Mouse (Mus musculus) bone marrow, adult 2 months (tissue): ENCODE data around the gene Rassf8. TPM values are rescaled to one million over a fixed set of nuclear protein-coding genes. Genes with fewer than 3 reads are reported as not detected.

ENCODE experiments used
- H3K27ac ChIP-seq: fragments of 200-500 bp; 2 replicates; pipeline ENCODE4 v1.5.1; 2012; ENCODE audit warnings: low read depth, mild to moderate bottlenecking, control low read depth, inconsistent platforms, low read length; ENCODE audit not compliant: control insufficient read depth, poor library complexity, insufficient read depth
- H3K4me1 ChIP-seq: fragments of 200-500 bp; 2 replicates; pipeline ENCODE4 v1.6.1; 2011; ENCODE audit warnings: low read length; ENCODE audit not compliant: control insufficient read depth, insufficient read depth
- H3K4me3 ChIP-seq: fragments of 200-500 bp; replicated peaks from 2 replicates; pipeline ENCODE3; 2011; ENCODE audit warnings: mild to moderate bottlenecking, low read depth, low read length, control low read depth; ENCODE audit not compliant: control insufficient read depth
- CTCF ChIP-seq: fragments of 200-500 bp; IDR thresholded peaks from 2 replicates; pipeline ENCODE4 v1.5.1; 2011; ENCODE audit warnings: low read length, control low read depth; ENCODE audit not compliant: control insufficient read depth, insufficient read depth
- POLR2A ChIP-seq: fragments of 200-500 bp; IDR thresholded peaks from 2 replicates; pipeline ENCODE4 v1.6.1; 2011; ENCODE audit warnings: low read depth, mild to moderate bottlenecking, control low read depth, low read length, borderline replicate concordance; ENCODE audit not compliant: control insufficient read depth
- WGBS: fragments of 180-500 bp; shearing (Covaris S2); methylation state at CpG from one replicate; pipeline ENCODE4 v1.1.7; 2018; 5-methylcytosine and 5-hydroxymethylcytosine counted together
- polyA plus RNA-seq: library from polyadenylated mRNA; stranded (reverse); fragments of >200 nt; gene quantifications from 2 replicates; pipeline ENCODE4 v1.2.4, GENCODE M21; 2011; ENCODE audit warnings: low replicate concordance; ENCODE audit not compliant: missing spikeins, insufficient read depth, insufficient read length

Rassf8 gene
- polyA plus RNA-seq, 1 experiment = 3.5 TPM

- Histone ChIP-seq H3K4me1 (peaks cover 9% of the 10 kb centered on the region), H3K27ac (no peak overlapping the region), H3K4me3 (no peak overlapping the region)
- WGBS = 83% methylated on average over 4 of the region's 4 CpGs
- TF ChIP-seq CTCF (no peak), POLR2A (no peak)
These were observed 16.5 kb downstream of the Rassf8 start for GRCm38 (mm10) chr6:145763051-145763450.

DNA sequence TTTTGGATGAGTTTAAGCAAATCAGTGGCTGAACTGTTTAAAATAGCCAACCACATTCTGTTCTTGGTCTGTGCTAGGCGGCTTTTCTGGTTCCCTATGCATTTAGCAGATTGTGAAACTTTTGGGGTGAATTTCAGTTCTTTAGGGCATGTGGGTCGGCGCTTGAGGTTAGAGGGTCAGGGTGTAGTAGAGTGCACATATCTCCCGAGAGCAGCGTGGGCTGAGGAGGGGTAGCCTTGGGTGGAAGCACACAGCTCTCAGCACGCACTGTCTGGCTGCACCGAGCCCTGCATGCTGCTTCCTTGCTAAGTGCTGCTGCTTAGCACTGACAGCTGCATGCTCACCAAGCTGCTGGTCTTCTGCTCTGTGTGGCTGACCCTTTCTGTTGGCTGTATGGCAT is 18.5 kb downstream of the Rassf8 start:
- WGBS = 26% methylated on average over 7 of the region's 7 CpGs
- H3K4me1 ChIP-seq = peaks cover 9% of the 10 kb centered on the region
- no peak for TF ChIP-seq POLR2A
- no peak for TF ChIP-seq CTCF
- peak overlapping the region; percentile 50; the same call in 1 of the 2 replicates for H3K27ac ChIP-seq
- peak overlapping the region; percentile 25 for H3K4me3 ChIP-seq

- peaks cover 9% of the 10 kb centered on the region for H3K4me1 ChIP-seq
- no peak overlapping the region for H3K27ac ChIP-seq
- TF ChIP-seq CTCF (no peak), POLR2A (no peak)
- no peak overlapping the region for H3K4me3 ChIP-seq
- 38% methylated on average over 6 of the region's 6 CpGs for WGBS
These were observed 20.4 kb downstream of the Rassf8 start for GRCm38 (mm10) chr6:145766971-145767370.

DNA sequence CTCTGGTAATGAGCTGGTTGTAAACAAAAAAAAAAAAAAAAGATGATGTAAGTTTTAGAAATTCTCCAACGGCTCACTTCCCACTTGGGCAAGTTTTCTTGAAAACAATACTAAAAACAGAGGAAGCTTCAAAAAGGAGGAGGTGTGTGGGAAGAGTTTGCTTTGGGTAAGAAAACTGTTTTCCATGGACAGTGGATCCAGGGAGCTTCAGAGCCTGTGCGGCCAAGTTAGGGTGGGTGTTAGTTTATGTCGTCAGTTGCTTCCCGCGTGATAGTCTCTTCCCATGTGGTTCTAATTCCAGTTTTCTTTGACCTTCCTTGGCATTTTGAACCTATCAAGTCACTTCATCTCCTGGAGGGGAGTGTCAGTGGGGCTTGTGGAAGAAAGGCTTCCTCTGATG is 21.1 kb downstream of the Rassf8 start:
- WGBS = 57% methylated on average over 5 of the region's 5 CpGs
- Histone ChIP-seq H3K4me3 (no peak overlapping the region), H3K4me1 (peaks cover 9% of the 10 kb centered on the region), H3K27ac (no peak overlapping the region)
- TF ChIP-seq POLR2A = no peak
- no peak for TF ChIP-seq CTCF

- WGBS = 68% methylated on average over 10 of the region's 10 CpGs
- H3K4me3 ChIP-seq = no peak overlapping the region
- H3K27ac ChIP-seq = no peak overlapping the region
- TF ChIP-seq CTCF (no peak), POLR2A (no peak)
- H3K4me1 ChIP-seq = peaks cover 9% of the 10 kb centered on the region
These were observed 22.2 kb downstream of the Rassf8 start for GRCm38 (mm10) chr6:145768671-145769292.

GRCm38 (mm10) chr6:145769855-145770254 is 23.3 kb downstream of the Rassf8 start:
- H3K27ac ChIP-seq = no peak overlapping the region
- no peak overlapping the region for H3K4me3 ChIP-seq
- TF ChIP-seq CTCF (no peak), POLR2A (no peak)
- 77% methylated on average over 11 of the region's 11 CpGs for WGBS
- H3K4me1 ChIP-seq = peaks cover 6% of the 10 kb centered on the region

DNA sequence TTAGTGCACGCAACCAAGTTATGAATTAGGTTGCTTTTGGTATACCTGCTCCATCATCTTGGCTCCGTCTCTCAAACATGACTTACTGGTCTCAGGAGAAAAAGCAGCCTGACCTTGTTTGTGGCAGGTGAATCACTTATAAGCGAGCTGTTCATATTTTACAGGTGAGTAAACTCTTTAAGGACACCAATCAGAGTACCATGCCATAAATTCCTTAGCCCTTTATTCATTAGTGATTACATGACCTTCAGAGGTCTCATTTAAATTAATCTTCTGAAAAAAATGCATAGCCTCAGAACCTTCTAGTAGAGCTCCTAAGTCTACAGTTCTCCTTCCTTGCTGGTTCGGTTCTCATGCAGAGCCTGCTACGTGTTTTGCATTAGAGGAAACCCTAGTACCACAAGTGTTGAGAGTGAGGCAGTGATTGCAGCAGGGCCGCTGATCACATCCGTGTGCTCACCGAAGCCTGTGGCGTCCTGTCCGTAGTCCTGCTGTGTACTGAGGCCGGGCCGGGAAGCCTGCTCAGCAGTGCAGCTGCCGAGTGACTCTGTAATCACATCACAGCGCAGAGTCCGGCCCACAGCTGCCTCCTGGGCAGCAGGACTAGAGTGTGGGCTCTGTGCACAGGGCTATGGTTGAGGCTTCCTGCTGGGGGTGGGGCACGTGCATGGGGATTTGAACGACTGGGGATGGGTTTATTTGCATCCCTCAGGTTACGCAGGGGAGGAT is 23.9 kb downstream of the Rassf8 start:
- Histone ChIP-seq H3K4me1 (peaks cover 4% of the 10 kb centered on the region), H3K4me3 (no peak overlapping the region), H3K27ac (no peak overlapping the region)
- 71% methylated on average over 18 of the region's 18 CpGs for WGBS
- TF ChIP-seq CTCF = no peak
- TF ChIP-seq POLR2A = no peak

DNA sequence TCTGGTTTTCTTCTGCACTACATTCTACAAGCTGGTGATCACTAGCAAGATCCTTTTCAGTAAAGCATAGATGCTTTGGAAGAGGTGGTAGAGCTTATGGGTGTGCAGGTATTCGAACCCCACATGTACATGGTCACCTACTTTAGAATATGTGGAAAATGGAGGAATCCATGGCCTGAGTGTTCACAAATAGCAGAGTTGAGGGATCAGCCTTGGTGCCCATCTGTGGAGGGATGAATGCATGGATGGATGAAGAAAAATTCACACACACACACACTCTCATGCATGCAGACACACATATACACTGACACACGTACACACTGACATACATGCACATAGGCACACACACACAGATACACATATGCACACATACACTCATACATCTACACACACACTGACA is 27.9 kb downstream of the Rassf8 start:
- 76% methylated on average over 2 of the region's 2 CpGs for WGBS
- Histone ChIP-seq H3K4me1 (no peaks in the 10 kb centered on the region; the same call in 1 of the 2 replicates), H3K27ac (no peak overlapping the region), H3K4me3 (no peak overlapping the region)
- TF ChIP-seq CTCF = no peak
- no peak for TF ChIP-seq POLR2A
